In the genomic region with DNA sequence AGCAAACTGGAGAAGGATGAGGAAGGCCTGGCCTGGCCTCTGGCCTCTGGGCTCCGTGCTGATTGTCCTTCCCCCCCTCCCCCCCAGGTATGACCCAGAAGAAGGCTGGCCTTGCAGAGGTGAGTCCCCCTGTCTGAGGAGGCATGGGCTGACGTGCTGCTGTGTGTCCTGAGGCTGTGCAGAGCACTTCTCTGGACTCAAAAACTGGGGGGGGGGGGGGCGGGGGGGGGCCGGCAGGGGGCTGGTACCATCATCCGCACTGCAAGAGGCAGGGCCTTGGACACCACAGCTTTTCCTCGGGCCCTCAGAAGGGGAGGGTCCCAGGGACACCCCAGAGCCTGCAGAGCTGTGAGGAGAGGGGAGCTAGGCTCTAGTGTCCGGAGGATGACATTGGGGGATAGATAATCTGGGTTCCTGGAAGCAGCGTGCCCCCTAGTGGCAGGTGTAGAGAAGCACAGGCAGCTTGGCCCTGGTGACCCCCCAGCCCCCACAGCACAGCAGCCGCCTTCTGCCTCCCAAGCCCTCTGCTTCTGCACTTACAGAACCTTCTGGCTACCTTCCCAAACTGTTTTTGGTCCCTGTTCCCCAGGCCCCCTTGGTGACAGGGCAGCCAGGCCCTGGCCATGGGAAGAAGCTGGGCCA, we compare ENCODE assay signal across 9 mouse cellular contexts. TPM values are rescaled to one million over a fixed set of nuclear protein-coding genes. Genes with fewer than 3 reads are reported as not detected.
DNase-seq lines count a peak whose midpoint lies in the region; ATAC-seq and TF ChIP-seq lines count a peak whose summit lies in the region.
"Had no signal": no experiment of that assay in that cellular context is flagged by ENCODE, and none has a peak within 500 bp of the region (broad histone marks: within the 10 kb centered on the region; RNA-seq: fewer than 3 reads in every experiment).

No protein-coding gene starts in this region.

- 29% methylated on average over 9 of the region's 9 CpGs for WGBS in midbrain, embryonic 11.5 days
- 25% methylated on average over 8 of the region's 9 CpGs for WGBS in midbrain, embryonic 16.5 days
- WGBS in limb, embryonic 12.5 days = 27% methylated on average over 7 of the region's 9 CpGs

- no peak for TF ChIP-seq POLR2A in cortical plate, adult 2 months (IDR thresholded peaks at IDR 0.05; ENCODE audit: extremely low read depth, insufficient read depth, low read length)

- H3K27ac ChIP-seq in midbrain, embryonic 11.5 days (ENCODE audit: low read depth, low read length) = no peak overlapping the region
- no peak overlapping the region for H3K27ac ChIP-seq in midbrain, embryonic 16.5 days (ENCODE audit: low read length)
- peak overlapping the region; percentile 23; the same call in 1 of the 2 replicates for H3K27ac ChIP-seq in cortical plate, adult 2 months (ENCODE audit: insufficient read depth, low read length)
- H3K27ac ChIP-seq in limb, embryonic 12.5 days = no peak overlapping the region
- H3K27ac ChIP-seq: neural tube, embryonic 13.5 days had no signal

- H3K4me3 ChIP-seq in midbrain, embryonic 11.5 days (ENCODE audit: low read depth, low read length) = no peak overlapping the region
- no peak overlapping the region for H3K4me3 ChIP-seq in midbrain, embryonic 16.5 days (ENCODE audit: low read depth, low read length)
- no peak overlapping the region for H3K4me3 ChIP-seq in cortical plate, adult 2 months (ENCODE audit: insufficient read depth, low read length)
- no peak overlapping the region; the same call in 1 of the 2 replicates for H3K4me3 ChIP-seq in limb, embryonic 12.5 days (replicated peaks)
- H3K4me3 ChIP-seq: neural tube, embryonic 13.5 days had no signal

- DNase-seq in adrenal gland, adult (ENCODE audit: inconsistent age in 2 of 2, low spot score in 1 of 2) = peak; percentile 59 to 81
- DNase-seq in adrenal gland, adult 8-10 months = no peak
- no peak for DNase-seq in midbrain, embryonic 11.5 days (ENCODE audit: low spot score, missing footprints)
- DNase-seq in natural killer cell, adult 2 months (ENCODE audit: low spot score in 2 of 2) = peak; percentile 62 to 77
- DNase-seq in urinary bladder, postnatal 25 days (ENCODE audit: low spot score) = no peak

- ATAC-seq in midbrain, embryonic 11.5 days (ENCODE audit: low FRiP score) = peak; percentile 66
- ATAC-seq in midbrain, embryonic 16.5 days = no peak
- 0 out of 2 replicates have a peak, but pooled peaks have one; percentile 23 for ATAC-seq in limb, embryonic 12.5 days (ENCODE audit: insufficient number of reproducible peaks, insufficient read depth, low FRiP score, low TSS enrichment, low read depth)

- TF ChIP-seq CTCF in cortical plate, adult 2 months (IDR thresholded peaks at IDR 0.05; ENCODE audit: extremely low read depth, insufficient read depth, low read length) = peak; percentile 79

- peaks cover 21% of the 10 kb centered on the region for H3K36me3 ChIP-seq in midbrain, embryonic 11.5 days (ENCODE audit: control insufficient read depth, insufficient read depth, low read length)
- H3K36me3 ChIP-seq in midbrain, embryonic 16.5 days (ENCODE audit: control insufficient read depth, insufficient read depth, low read length) = peaks cover 33% of the 10 kb centered on the region
- H3K36me3 ChIP-seq in limb, embryonic 12.5 days = peaks cover 48% of the 10 kb centered on the region

- H3K4me2 ChIP-seq in midbrain, embryonic 11.5 days = no peak overlapping the region
- H3K4me2 ChIP-seq in midbrain, embryonic 16.5 days (ENCODE audit: low read length) = no peak overlapping the region
- no peak overlapping the region for H3K4me2 ChIP-seq in limb, embryonic 12.5 days
- H3K4me2 ChIP-seq: neural tube, embryonic 13.5 days had no signal

- H3K4me1 ChIP-seq in midbrain, embryonic 11.5 days (ENCODE audit: control insufficient read depth, insufficient read depth, low read length) = peaks cover 10% of the 10 kb centered on the region
- peaks cover 5% of the 10 kb centered on the region for H3K4me1 ChIP-seq in midbrain, embryonic 16.5 days (ENCODE audit: control insufficient read depth, insufficient read depth, low read length)
- peaks cover 23% of the 10 kb centered on the region for H3K4me1 ChIP-seq in cortical plate, adult 2 months (ENCODE audit: control insufficient read depth, insufficient read depth, low read length)
- H3K4me1 ChIP-seq in limb, embryonic 12.5 days (replicated peaks) = peaks cover 26% of the 10 kb centered on the region; the same call in 1 of the 2 replicates

- H3K9ac ChIP-seq in midbrain, embryonic 11.5 days (ENCODE audit: low read length) = no peak overlapping the region
- H3K9ac ChIP-seq in midbrain, embryonic 16.5 days (ENCODE audit: low read depth, low read length) = no peak overlapping the region
- H3K9ac ChIP-seq in limb, embryonic 12.5 days (replicated peaks) = no peak overlapping the region
- H3K9ac ChIP-seq: neural tube, embryonic 13.5 days had no signal

- no peaks in the 10 kb centered on the region for H3K27me3 ChIP-seq in midbrain, embryonic 11.5 days (ENCODE audit: control insufficient read depth, insufficient read depth, low read length)
- H3K27me3 ChIP-seq in midbrain, embryonic 16.5 days (ENCODE audit: control insufficient read depth, insufficient read depth, low read depth, low read length) = no peaks in the 10 kb centered on the region
- no peaks in the 10 kb centered on the region for H3K27me3 ChIP-seq in limb, embryonic 12.5 days
- H3K27me3 ChIP-seq: neural tube, embryonic 13.5 days had no signal

- H3K9me3 ChIP-seq in midbrain, embryonic 11.5 days (ENCODE audit: control insufficient read depth, low read length) = no peaks in the 10 kb centered on the region
- H3K9me3 ChIP-seq in midbrain, embryonic 16.5 days (replicated peaks; ENCODE audit: control insufficient read depth, low read length, poor library complexity, severe bottlenecking) = no peaks in the 10 kb centered on the region
- H3K9me3 ChIP-seq in limb, embryonic 12.5 days = no peaks in the 10 kb centered on the region
- H3K9me3 ChIP-seq: neural tube, embryonic 13.5 days had no signal

RNA-seq across cellular contexts. Expression of a gene that starts 12.0 kb away (rescaled TPM):
- total RNA-seq in adrenal gland, adult 8-10 months (2022) = 10 to 100 TPM; 42.6 to 61.1 (median 53.3) TPM
- polyA plus RNA-seq in midbrain, embryonic 11.5 days (2014; fragmentation: Nextera tagmentation; extraction: Ambion mirVana) = 42.0 and 46.2 TPM in 2 replicates
- 135 and 147 TPM in 2 replicates for polyA plus RNA-seq in midbrain, embryonic 16.5 days (2015; fragmentation: Nextera tagmentation; extraction: Ambion mirVana)
- 414 and 443 TPM in 2 replicates for polyA plus RNA-seq in cortical plate, adult 2 months (2012; rRNA removed)
- polyA plus RNA-seq in limb, embryonic 12.5 days (2016; fragmentation: Nextera tagmentation; extraction: Ambion mirVana) = 63.9 and 68.5 TPM in 2 replicates

RNA-seq across cellular contexts. Expression of a gene that starts 13.3 kb away (rescaled TPM):
- total RNA-seq in adrenal gland, adult 8-10 months (2022) = under 1 TPM; 0.22 to 0.81 (median 0.29) TPM
- polyA plus RNA-seq in midbrain, embryonic 11.5 days (2014; fragmentation: Nextera tagmentation; extraction: Ambion mirVana) = 3.9 and 4.0 TPM in 2 replicates
- 9.2 and 10.1 TPM in 2 replicates for polyA plus RNA-seq in midbrain, embryonic 16.5 days (2015; fragmentation: Nextera tagmentation; extraction: Ambion mirVana)
- 0.15 and 0.17 TPM in 2 replicates for polyA plus RNA-seq in cortical plate, adult 2 months (2012; rRNA removed)
- 3.2 and 3.6 TPM in 2 replicates for polyA plus RNA-seq in limb, embryonic 12.5 days (2016; fragmentation: Nextera tagmentation; extraction: Ambion mirVana)

RNA-seq across cellular contexts. Expression of a gene that starts 16.2 kb away (rescaled TPM):
- total RNA-seq in adrenal gland, adult 8-10 months (2022) = 10 to 100 TPM; 37.7 to 47.5 (median 42.5) TPM
- 31.9 and 36.8 TPM in 2 replicates for polyA plus RNA-seq in midbrain, embryonic 11.5 days (2014; fragmentation: Nextera tagmentation; extraction: Ambion mirVana)
- polyA plus RNA-seq in midbrain, embryonic 16.5 days (2015; fragmentation: Nextera tagmentation; extraction: Ambion mirVana) = 27.6 and 28.3 TPM in 2 replicates
- polyA plus RNA-seq in cortical plate, adult 2 months (2012; rRNA removed) = 32.2 and 33.0 TPM in 2 replicates
- 57.7 and 58.7 TPM in 2 replicates for polyA plus RNA-seq in limb, embryonic 12.5 days (2016; fragmentation: Nextera tagmentation; extraction: Ambion mirVana)

RNA-seq across cellular contexts. Expression of a gene that starts 23.8 kb away (rescaled TPM):
- 10 to 100 TPM; 35.6 to 52.1 (median 42.0) TPM for total RNA-seq in adrenal gland, adult 8-10 months (2022)
- polyA plus RNA-seq in midbrain, embryonic 11.5 days (2014; fragmentation: Nextera tagmentation; extraction: Ambion mirVana) = 2.4 and 2.6 TPM in 2 replicates
- 4.8 and 5.2 TPM in 2 replicates for polyA plus RNA-seq in midbrain, embryonic 16.5 days (2015; fragmentation: Nextera tagmentation; extraction: Ambion mirVana)
- polyA plus RNA-seq in cortical plate, adult 2 months (2012; rRNA removed) = 2.7 and 2.9 TPM in 2 replicates
- 2.2 and 2.6 TPM in 2 replicates for polyA plus RNA-seq in limb, embryonic 12.5 days (2016; fragmentation: Nextera tagmentation; extraction: Ambion mirVana)

RNA-seq across cellular contexts. Expression of a gene that starts 38.0 kb away (rescaled TPM):
- total RNA-seq in adrenal gland, adult 8-10 months (2022) = 10 to 100 TPM; 61.9 to 72.3 (median 66.4) TPM
- polyA plus RNA-seq in midbrain, embryonic 11.5 days (2014; fragmentation: Nextera tagmentation; extraction: Ambion mirVana) = 25.4 and 31.2 TPM in 2 replicates
- 28.8 and 33.8 TPM in 2 replicates for polyA plus RNA-seq in midbrain, embryonic 16.5 days (2015; fragmentation: Nextera tagmentation; extraction: Ambion mirVana)
- polyA plus RNA-seq in cortical plate, adult 2 months (2012; rRNA removed) = 52.1 and 58.2 TPM in 2 replicates
- 48.8 and 53.1 TPM in 2 replicates for polyA plus RNA-seq in limb, embryonic 12.5 days (2016; fragmentation: Nextera tagmentation; extraction: Ambion mirVana)

Comparison
In these comparisons a context has a peak if more than half of its experiments do, and no peak if none do; other contexts are left out.
1. DNase-seq: peak in adrenal gland, adult (2 of 2) and natural killer cell, adult 2 months (2 of 2); none in adrenal gland, adult 8-10 months (single experiment), midbrain, embryonic 11.5 days (single experiment) and urinary bladder, postnatal 25 days (single experiment).